Mouse (Mus musculus) testis, postnatal 14 days (tissue): Measurements from ENCODE around the gene Palm3.

Experiments
- DNase-seq: peaks from one replicate; pipeline ENCODE4 v3.0.0; 2021; ENCODE audit warnings: low spot score

Palm3 gene

DNA sequence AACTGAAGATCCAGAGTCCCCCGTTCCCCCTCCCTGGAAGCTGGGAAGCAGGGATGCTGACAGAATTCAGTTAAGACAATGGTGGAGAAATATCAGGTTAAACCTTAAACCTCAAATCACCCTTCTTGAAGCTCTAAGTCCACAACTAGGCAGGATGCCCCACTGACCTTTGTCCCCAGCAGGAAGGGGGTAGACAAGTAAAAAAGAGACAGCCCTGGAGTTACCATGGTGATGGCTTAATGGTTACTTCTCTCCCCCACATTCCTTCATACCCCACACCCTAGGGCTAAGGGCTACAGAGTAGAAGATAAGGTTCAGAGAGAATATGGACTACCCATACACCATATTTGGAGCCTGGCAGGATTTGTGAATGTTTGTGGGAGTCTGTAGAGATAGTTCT lies 2.4 kb downstream of the Palm3 start:
- DNase-seq, result no peak

DNA sequence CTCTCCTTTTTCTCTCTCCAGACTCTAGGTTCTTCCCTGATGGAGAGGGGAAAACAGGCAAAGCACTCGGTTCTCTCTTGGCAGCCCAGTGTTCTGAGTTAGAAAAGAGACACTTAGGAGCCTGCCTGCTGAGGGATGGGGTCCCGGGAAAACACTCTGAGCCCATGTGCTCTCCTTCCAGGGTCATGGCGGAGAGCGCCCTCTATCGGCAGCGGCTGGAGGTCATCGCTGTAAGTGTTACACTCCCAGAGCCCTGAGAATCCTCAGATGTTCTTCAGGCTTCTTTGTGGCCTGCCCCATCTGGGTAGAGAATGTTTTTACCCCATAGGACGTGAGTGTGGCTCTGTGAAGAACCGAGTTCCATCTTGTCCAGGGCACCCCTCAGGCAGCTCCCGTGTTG lies 2.9 kb downstream of the Palm3 start:
- DNase-seq, result peak; percentile 80

DNA sequence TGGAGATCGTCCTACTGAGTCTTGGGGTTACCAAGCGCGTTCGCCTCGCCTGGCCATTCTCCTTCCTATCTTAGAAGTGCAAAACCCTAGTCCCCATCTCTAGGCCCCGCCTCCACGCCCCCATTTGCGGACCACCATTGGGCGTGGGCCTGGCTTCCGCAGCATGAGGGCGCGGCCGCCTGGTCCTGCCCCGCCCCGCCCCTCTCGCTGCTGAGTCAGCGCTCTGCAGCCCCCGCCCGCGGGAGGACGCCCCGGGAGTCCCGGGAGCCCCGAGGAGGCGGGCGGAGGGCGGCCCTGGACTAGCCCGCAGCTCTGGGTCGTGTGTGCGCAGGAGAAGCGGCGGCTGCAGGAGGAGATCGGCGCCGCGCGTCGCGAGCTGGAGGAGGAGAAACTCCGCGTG lies 4.6 kb downstream of the Palm3 start:
- peak; percentile 65 for DNase-seq

DNA sequence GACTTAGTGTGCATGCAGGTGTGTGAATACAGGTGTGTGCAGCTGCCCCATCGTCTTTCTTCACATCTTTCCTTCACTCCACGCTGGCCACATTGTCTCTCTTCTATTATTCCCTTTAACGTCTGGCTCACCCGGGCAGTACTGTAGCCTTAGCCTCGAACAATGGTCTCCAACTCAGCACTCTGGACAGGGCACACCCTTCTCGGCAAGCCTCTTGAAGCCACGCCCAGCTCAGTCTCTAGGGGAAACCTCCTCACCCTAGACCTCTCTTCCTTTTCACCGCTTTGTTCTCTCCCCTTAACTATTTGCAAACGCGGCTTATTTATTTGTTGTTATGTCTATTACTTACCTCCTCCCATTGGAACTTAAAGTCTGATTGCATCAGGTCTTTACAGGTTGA lies 6.2 kb downstream of the Palm3 start:
- DNase-seq, result no peak

DNA sequence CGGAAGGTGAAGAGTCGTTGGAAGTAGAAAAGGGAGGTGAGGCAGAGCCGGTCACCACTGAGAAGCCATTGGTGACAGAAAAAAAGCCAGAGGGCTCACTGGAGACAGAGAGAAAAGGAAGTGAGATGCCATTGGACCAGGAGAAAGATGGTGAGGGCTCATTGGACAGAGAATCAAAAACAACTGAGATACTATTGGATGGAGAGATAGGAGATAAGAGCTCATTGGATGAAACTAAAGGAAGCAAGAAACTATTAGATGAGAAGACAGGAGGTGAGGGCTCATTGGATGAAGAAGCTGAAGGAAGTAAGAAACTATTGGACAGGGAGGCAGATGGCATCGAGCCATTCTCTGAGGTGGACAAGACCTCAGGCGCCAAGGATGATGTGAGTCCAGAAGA lies 8.0 kb downstream of the Palm3 start:
- DNase-seq, result no peak

DNA sequence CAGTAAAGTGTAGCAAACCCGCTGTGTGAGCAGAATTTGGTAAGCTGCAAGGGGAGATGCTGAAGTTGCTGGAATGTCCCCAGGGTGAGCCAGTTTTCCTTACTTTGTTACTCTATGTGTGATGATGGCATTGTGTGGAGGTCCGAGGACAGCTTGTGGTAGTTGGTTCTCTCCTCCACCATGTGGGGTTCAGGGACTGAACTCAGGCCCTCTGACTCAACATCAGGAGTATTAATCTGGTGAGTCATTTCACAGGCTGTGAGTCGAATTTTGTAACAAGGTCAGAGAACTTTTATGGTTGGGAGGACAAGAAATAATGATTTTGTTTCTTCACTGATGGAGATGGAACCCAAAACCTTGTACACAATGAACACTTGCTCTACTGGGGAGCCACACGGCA lies 11.5 kb downstream of the Palm3 start:
- DNase-seq, result no peak

DNA sequence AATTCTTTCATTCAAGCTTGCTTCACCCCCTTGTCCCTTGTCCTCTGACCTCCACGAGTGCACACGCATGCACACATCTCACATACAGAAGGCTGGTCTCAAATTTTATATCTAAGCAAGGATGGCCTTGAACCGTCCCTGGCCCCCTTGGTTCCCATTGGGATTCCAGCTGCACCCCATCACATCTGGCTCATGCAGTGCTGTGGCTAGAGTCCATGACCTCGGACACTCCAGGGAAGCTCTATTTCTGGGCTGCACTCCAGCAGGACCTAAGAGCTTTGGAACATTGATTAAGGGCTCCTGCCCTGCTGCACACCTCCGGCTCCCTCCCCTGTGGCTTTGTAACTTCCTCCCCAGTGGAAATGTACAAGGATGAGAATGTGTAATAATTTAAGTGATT lies 16.7 kb downstream of the Palm3 start:
- DNase-seq, result peak; percentile 59

DNA sequence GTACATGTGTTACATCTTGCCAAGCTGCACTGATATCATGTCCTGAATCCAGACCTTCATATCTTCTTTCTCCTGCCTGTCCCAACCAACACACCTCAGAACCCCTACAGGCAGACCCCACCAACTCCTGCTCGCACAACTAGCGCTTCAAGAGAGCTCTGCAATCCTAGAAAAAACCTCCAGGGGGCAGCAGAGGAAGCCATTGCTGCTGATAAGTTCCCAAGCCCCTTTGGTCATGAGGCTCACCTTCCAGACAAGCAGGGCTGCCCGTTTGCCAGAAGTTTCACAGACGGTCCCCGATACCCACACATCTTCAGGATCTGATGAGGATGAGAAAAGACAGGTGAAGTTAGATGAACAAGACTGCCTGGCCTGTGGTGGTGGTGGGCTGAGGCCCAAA lies 17.8 kb downstream of the Palm3 start:
- peak; percentile 65 for DNase-seq

DNA sequence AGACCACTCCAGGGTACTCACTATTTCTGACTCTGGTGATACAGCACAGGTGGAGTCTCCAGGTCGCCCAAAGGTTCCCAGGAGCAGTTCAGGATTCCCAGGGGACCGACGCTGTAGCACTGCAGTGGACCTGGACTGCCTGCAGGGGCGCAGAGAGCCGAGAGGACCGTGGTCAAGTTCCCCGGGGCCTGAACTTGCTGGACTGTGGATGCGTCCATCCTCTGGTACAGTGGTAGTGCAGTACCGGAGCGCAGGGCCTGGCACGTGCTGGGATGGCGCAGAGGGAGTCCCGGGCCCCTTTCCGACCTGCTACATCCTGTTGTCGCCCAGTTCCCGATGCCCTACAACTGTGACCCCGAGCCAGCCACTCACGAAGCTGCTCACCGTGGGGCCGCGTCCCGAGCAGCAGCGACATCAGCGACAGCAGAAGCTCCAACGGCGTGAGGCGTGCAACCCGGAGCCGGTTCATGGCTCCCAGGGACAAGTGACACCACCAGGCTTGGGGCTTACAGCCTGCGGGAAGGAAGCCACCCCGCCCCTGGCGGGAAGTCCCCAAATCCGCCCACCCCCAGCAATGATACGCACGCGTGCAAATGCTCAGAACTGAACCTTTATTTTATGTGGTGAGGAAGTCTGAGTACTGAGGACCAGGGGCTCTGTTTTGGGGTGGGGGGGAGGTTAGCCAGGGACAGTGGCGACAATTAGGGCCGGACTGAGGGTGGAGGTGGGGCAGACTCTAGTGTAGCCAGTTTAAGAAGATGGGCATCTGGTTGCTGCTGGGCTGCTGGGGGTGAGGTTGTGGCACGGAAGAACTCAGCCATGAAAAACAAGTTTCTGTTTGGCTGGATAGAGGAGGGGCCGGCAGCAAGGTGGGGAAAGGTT lies 21.0 kb downstream of the Palm3 start, which contains the start of gene Il27ra:
TSS of gene Il27ra (minus strand) at position 524 of the 882 bp plus-strand sequence.
- peak; percentile 60 for DNase-seq

DNA sequence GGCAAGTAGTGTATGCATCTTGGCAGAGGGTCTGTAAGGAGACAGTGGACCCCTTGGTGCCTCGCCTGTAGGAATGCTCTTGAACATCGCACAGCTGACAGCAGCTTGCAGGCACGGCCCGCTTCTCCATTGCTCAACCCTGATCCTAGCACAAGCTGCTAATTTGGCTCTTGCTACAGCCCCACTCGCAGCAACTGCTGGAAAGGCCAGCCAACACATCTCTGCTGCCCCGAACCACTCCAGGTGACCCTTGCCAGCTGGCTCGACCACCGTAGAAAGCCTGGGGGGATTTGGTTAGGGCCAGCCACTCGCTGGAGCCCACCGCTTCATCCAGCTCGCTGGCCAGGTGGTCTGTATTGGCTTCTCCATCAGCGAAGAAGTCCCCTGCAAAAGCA lies 21.7 kb downstream of the Palm3 start:
- DNase-seq, result no peak

DNA sequence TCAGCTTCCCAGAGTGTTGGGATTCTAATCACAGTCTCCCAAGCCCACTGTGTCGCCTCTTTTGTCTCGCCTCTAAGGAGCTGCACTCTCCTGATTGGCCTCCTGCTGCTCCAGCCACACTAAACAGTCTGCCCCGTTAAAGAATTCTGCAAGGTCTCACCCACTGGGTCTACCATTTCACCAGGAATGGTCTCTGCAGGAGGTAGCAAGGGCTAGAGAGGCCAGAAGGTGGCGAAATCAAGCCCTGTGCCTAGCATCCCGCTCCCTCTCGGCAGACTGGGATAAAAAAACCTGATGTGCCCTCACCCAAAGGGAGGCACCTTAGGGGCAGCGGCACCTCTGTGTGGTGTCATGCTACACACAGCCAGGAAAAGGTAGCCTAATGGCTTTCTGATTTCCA lies 22.8 kb downstream of the Palm3 start:
- no peak for DNase-seq

DNA sequence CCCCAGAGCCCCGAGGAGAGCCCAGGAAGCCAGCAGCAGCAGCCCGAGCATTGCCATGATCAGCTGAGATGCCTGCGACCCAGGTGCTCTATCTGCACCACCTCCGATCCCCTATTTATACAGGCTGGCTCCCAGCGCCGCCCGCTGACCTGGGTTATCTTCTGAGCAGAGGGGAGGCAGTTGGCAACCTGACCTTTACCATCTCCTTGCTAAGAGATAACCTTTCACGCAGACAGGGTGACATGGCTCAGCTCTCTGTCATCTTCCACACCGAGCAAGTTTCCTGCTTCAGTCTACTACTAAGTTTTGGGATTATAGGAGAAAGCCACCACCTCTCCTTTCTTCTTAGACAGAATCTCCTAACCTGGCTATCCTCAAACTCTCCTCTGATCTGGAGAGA lies 23.6 kb downstream of the Palm3 start, which contains the start of gene Rln3:
TSS of gene Rln3 (minus strand) at position 101 of the 400 bp plus-strand sequence.
- no peak for DNase-seq

DNA sequence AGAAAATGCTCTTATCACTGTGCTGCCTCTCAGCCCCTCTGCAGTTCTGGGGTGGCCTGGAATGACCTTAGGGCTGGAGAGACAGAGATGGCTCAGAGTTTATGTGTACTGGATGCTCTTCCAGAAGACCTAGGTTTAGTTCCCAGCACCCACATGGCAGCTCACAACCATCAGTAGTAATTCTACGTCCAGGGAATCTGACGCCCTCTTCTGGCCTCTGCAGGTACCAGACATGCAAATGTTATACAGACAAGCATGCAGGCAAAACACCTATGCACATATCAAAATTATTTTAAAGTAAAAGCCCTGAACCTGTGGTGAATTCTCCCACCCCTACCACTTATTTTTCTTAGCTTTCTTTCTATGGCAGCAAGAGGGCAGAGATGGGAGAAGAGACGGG lies 25.2 kb downstream of the Palm3 start:
- no peak for DNase-seq

DNA sequence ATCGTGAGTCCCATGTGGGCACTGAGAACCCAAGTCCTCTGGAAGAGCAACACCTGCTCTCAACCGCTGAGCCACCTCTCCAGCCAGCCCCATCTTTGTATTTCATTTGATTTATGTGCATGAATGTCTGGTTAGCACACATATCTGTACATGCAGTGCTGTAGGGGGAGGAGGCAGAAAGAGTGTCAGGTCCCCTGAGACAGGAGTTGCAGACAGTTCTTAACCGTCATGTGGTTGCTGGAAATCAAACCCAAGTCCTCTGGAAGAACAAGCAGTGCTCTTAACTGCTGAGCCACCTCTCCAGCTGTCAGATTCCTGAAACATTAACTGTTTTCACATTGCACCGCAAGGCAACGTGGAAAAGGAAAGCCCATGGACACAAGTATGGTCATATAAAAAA lies 26.9 kb downstream of the Palm3 start:
- no peak for DNase-seq

DNA sequence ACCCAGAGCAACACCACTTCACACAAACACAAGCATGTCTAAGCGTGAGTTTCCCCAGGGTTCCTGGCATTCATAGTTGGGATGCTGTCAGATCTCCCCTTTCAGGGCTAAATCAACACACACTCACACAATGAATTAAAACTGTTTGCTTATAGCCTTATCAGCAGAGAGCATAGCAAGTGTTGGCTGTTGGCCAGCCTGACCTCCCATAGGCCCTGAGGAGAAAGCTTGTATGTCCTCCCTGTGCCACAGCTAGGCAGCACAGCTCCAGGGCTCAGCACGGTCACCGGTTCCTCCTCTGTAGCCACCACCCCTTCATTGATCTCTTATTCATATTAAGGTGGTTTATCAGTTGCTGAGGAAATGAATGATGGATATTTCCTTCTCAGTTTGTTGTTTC lies 31.5 kb downstream of the Palm3 start:
- DNase-seq, result no peak

DNA sequence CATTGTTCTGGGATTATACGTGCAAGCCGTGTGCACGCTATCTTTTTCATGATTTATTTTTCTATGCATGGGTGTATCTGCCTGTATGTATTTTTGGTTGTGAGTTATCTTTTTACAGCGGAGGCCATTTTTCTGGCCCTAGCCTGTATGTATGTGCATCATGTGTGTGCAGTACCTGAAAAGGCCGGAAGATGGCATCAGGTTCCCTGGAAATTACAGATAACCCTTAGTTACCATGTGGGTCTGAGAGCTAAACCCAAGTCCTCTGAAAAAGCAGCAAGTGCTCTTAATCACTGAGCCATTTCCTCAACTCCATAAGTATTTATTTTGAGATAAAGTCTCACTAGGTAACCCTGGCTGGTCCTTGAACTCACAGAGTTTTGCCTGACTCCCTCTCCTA lies 32.0 kb downstream of the Palm3 start:
- no peak for DNase-seq

DNA sequence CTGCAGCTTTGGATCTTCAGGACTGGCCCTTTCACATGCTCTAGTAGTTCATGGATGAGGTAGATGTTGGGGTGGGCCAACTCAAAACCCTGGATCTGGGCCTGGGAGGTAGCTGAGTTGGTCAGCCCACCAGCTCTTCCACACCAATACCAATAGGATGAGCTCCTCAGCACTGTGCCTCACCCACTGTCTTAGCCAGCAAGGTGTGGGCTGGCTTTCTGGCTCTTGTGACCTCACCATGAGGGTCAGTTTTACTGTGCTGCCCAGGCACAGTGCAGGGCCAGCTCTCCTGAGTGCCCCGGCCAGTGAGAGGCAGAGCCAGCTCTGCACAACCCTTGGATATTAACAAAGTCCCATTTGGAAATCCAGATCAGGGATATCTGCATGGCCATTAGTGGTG lies 36.6 kb downstream of the Palm3 start:
- DNase-seq, result no peak

DNA sequence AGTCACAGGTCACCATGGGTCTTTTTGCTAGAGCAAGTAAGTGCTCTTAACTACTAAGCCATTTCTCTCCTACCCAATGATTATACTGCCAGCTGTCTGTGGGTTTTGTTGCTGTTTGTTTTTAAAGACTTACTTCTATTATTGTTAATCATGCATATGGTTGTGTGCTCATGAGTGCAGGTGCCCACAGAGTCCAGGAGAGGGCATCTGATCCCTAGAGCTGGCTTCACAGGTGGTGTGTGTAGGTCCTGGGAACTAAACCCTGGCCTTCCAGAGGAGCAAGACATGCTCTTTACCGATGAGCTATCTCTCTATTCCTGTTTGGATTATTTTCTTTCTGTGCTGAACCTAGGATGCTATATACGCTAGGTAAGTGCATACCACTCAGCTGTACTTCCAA lies 38.0 kb downstream of the Palm3 start:
- DNase-seq, result no peak

DNA sequence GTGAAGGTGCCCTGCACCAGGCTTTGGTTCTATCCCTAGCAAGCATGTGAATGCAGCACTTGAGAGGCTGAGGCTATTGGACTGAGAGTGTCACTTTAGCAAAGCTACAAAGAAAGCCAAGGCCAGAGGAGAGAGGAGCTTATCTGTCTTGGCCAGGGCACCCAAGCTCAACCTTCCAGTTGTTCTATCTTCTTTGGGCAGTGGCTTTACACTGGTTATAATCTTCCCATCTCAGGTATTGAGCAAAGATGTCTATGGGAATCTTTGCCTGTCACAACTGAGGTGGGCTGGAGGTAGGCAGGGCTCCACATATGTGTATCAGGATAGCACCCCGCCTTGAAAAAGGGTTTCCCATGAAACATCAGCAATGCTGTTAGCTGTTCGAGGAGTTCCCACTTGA lies 39.0 kb downstream of the Palm3 start:
- DNase-seq, result no peak

DNA sequence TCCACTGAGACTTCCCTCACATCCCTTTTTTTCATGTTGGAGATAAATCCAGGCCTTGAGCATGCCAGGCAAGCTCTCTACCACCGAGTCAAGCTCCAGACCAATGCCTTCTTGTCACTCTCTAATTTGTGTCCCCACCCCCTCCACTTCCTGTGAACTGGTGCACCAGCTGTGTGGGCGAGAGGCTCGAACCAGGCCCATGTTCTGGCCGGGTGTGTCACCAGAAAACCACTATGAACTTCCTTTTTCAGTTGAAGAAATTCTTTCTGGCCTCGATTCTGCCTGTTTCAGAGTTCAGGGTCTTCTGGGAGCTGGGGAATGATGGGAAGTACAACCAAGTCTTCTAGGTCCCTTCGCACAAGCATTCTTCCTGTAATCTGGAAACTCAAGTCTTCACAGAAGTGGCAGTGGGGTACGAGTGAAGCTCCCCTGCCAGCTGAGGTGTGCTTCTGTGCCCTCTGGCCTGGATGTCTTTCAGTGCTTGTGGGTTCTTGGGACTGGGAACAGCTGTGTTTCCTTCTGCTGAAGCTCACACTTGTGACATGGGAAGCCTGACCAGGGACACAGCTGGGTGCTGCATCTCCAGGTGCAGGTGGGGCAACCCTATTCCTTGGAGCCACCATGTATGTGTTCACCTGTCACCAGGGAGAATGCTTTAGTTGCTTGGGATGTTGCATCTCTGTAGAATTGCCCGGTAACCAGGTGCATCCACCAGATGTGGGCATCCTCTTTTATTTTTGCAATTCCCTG lies 42.8 kb downstream of the Palm3 start:
- DNase-seq, result no peak

DNA sequence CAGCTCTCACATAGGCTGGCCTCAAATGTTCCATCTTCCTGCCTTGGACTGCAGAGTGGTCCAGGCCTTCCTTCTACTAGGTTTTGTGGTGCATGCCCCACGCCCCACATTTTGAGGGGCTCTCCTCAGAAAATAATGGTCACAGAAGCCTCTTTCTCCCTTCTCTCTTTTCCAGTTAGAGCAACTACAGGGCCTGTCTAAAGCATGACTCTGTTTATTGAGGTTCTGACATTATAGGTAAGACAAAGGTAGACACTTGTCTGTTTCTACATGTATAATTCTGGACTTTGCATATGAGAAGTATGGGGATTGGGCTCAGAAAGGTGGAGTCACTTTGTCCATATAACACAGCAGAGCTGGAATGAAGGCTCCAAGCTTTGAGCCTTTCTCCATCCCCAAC lies 43.8 kb downstream of the Palm3 start, which contains the start of gene Gm10643:
TSS of gene Gm10643 (minus strand) at position 101 of the 400 bp plus-strand sequence.
- DNase-seq, result no peak

DNA sequence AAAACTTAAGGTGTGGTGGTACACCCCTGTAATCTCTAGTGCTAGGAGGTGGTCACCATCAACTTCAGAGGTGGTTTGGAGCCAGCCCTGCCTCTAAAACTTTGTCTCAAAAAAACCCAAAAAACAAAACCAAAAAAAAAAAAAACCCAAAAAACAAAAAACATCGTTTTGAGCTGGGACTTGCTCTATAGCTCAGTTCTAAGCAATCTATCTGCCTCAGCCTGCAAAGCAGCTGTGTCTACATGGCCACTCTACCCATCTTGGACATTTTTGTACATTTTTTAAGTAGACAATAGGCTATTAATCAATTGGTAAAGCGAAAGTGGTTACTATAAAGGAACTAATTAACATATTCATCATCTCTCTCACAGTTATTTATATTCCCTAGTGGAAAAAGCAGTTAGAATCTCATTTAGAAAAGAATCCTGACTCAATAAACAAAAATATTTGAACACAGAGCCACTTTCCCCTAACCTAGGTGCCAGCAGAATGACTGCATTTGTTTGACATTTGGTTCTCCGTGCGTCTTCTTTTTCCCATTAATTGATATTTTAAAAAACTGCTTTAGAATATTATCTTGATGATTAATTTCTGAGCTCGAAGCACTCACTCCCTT lies 44.3 kb downstream of the Palm3 start:
- DNase-seq, result no peak
